Mouse (Mus musculus): ENCODE measurements around the gene Mxi1. TPM values are rescaled to one million over a fixed set of nuclear protein-coding genes. Genes with fewer than 3 reads are reported as not detected.
A peak's percentile ranks its signal among the peaks of the same experiment; 100 is the strongest.

Gene Mxi1
- total and polyA plus RNA-seq, 3 experiments = 29.0 to 60.9 TPM; not detected in 1

GRCm38 (mm10) chr19:53303382-53303781 is 6.9 kb upstream of the Mxi1 start (continued):
- TF ChIP-seq MAX (IDR thresholded peaks at IDR 0.05; ENCODE audit: low read length) (peak; percentile 52; the same call in 1 of the 2 replicates), RCOR1 (IDR thresholded peaks at IDR 0.05; ENCODE audit: low read depth, low read length) (peak; percentile 27; the same call in 1 of the 2 replicates), MYC (IDR thresholded peaks at IDR 0.05; ENCODE audit: low read depth, low read length) (0 out of 2 replicates have a peak, but pooled peaks have one; percentile 27), ZKSCAN1 (IDR thresholded peaks at IDR 0.05; ENCODE audit: low read depth, low read length) (no peak), POLR2A (IDR thresholded peaks at IDR 0.05; ENCODE audit: control insufficient read depth in 1 of 2, insufficient read depth in 1 of 2, low read depth in 1 of 2, low read length in 2 of 2, poor library complexity in 1 of 2) (no peak), GABPA (IDR thresholded peaks at IDR 0.05; ENCODE audit: low read depth, low read length) (no peak), HCFC1 (IDR thresholded peaks at IDR 0.05; ENCODE audit: low read depth, low read length) (0 out of 2 replicates have a peak, but pooled peaks have one; percentile 40), ZC3H11A (IDR thresholded peaks at IDR 0.05; ENCODE audit: low read depth, low read length) (no peak), ETS1 (IDR thresholded peaks at IDR 0.05; ENCODE audit: low read depth, low read length) (peak; percentile 60; the same call in 1 of the 2 replicates), CHD2 (IDR thresholded peaks at IDR 0.05; ENCODE audit: low read length) (no peak), ELF1 (IDR thresholded peaks at IDR 0.05; ENCODE audit: low read depth, low read length) (no peak)

GRCm38 (mm10) chr19:53305621-53306020 is 4.7 kb upstream of the Mxi1 start:
- Histone ChIP-seq H3K27ac (ENCODE audit: control insufficient read depth, low read depth, low read length) (no peak overlapping the region), H3K27me3 (ENCODE audit: control insufficient read depth in 1 of 2, insufficient read depth in 2 of 2, low read length in 2 of 2) (no peaks in the 10 kb centered on the region; a peak in 1 of 4 replicates), H3K4me3 (ENCODE audit: control insufficient read depth in 1 of 2, insufficient read depth in 1 of 2, low read depth in 2 of 2, low read length in 2 of 2) (no peak overlapping the region), H3K36me3 (ENCODE audit: control insufficient read depth in 1 of 2, insufficient read depth in 2 of 2, low read length in 2 of 2) (peaks cover 0 to 3% of the 10 kb centered on the region in 2 experiments; a peak in 1 of 4 replicates), H3K4me1 (ENCODE audit: control insufficient read depth in 1 of 2, insufficient read depth in 2 of 2, low read length in 2 of 2) (peaks cover 1 to 4% of the 10 kb centered on the region in 2 experiments; a peak in 3 of 4 replicates), H3K79me2 (ENCODE audit: control insufficient read depth, insufficient read depth, low read length, poor library complexity) (no peaks in the 10 kb centered on the region), H3K9me3 (replicated peaks; ENCODE audit: insufficient read depth, low read length) (no peaks in the 10 kb centered on the region), H3K9ac (ENCODE audit: control insufficient read depth, low read depth, low read length, poor library complexity, severe bottlenecking) (no peak overlapping the region)
- no peak for DNase-seq (ENCODE audit: low read depth, low spot score)
- no peak for TF ChIP-seq ZKSCAN1 (IDR thresholded peaks at IDR 0.05; ENCODE audit: low read depth, low read length)
- no peak for TF ChIP-seq MYC (IDR thresholded peaks at IDR 0.05; ENCODE audit: low read depth, low read length)
- no peak for TF ChIP-seq RAD21 (IDR thresholded peaks at IDR 0.05; ENCODE audit: low read depth, low read length)
- no peak for TF ChIP-seq CHD2 (IDR thresholded peaks at IDR 0.05; ENCODE audit: low read length)
- no peak for TF ChIP-seq SIN3A (IDR thresholded peaks at IDR 0.05; ENCODE audit: low read length)
- no peak for TF ChIP-seq GABPA (IDR thresholded peaks at IDR 0.05; ENCODE audit: low read depth, low read length)
- no peak for TF ChIP-seq MAFK (IDR thresholded peaks at IDR 0.05; ENCODE audit: borderline replicate concordance, low read depth, low read length)
- no peak for TF ChIP-seq RCOR1 (IDR thresholded peaks at IDR 0.05; ENCODE audit: low read depth, low read length)
- TF ChIP-seq POLR2AphosphoS5 (IDR thresholded peaks at IDR 0.05; ENCODE audit: borderline replicate concordance, low read depth, low read length) = no peak
- TF ChIP-seq KAT2A (conservative IDR thresholded peaks at IDR 0.05; ENCODE audit: low read depth, low read length) = no peak
- TF ChIP-seq BHLHE40 (IDR thresholded peaks at IDR 0.05; ENCODE audit: borderline replicate concordance, low read depth, low read length) = no peak
- TF ChIP-seq MAX (IDR thresholded peaks at IDR 0.05; ENCODE audit: low read length) = no peak
- no peak for TF ChIP-seq POLR2A (IDR thresholded peaks at IDR 0.05; ENCODE audit: control insufficient read depth in 1 of 2, insufficient read depth in 1 of 2, low read depth in 1 of 2, low read length in 2 of 2, poor library complexity in 1 of 2)
- TF ChIP-seq MXI1 (IDR thresholded peaks at IDR 0.05; ENCODE audit: low read depth, low read length) = no peak
- no peak for TF ChIP-seq TBP (IDR thresholded peaks at IDR 0.05; ENCODE audit: low read depth, low read length)
- TF ChIP-seq NRF1 (IDR thresholded peaks at IDR 0.05; ENCODE audit: insufficient read depth, low read depth, low read length, poor library complexity, severe bottlenecking) = no peak
